ENCODE assay signal across 10 mouse cellular contexts in the genomic region with DNA sequence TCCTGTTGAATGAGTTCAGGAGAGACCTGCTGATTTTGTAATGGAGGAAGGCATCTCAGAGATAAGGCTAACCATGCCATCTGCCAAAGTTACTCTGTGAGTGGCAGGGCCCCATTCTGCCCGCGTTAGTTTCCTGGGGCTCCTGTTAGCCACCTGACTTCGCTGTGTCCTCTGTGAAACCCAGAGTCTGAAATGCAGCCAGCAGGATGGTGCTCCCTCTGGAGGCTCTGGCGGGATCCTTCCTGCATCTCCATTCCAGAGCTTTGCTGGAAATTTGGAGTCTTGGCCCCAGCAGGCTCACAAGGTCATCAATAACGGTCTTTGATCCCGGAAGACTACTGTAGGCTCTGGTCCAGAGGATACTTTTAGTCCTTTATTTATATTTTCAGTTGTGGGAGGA. TPM values are rescaled to one million over a fixed set of nuclear protein-coding genes. Genes with fewer than 3 reads are reported as not detected.
A peak's percentile ranks its signal among the peaks of the same experiment; 100 is the strongest.
DNase-seq lines count a peak whose midpoint lies in the region; ATAC-seq and TF ChIP-seq lines count a peak whose summit lies in the region.
"Had no signal": no experiment of that assay in that cellular context is flagged by ENCODE, and none has a peak within 500 bp of the region (broad histone marks: within the 10 kb centered on the region; RNA-seq: fewer than 3 reads in every experiment).

No protein-coding gene starts in this region.

- TF ChIP-seq POLR2A in thymus, adult 2 months (IDR thresholded peaks at IDR 0.05; ENCODE audit: control insufficient read depth, extremely low read depth, insufficient read depth, low read length, poor library complexity) = no peak

- TF ChIP-seq CTCF in intestine, postnatal 0 days (IDR thresholded peaks at IDR 0.05; ENCODE audit: low read depth) = peak; percentile 75
- TF ChIP-seq CTCF in thymus, adult 2 months (IDR thresholded peaks at IDR 0.05; ENCODE audit: borderline replicate concordance, control insufficient read depth, extremely low read depth, insufficient read depth, low read length, poor library complexity) = no peak

- H3K27me3 ChIP-seq in intestine, embryonic 16.5 days (replicated peaks; ENCODE audit: control insufficient read depth, insufficient read depth, low read length) = no peaks in the 10 kb centered on the region
- no peaks in the 10 kb centered on the region for H3K27me3 ChIP-seq in intestine, embryonic 15.5 days (replicated peaks)
- H3K27me3 ChIP-seq in intestine, postnatal 0 days (replicated peaks; ENCODE audit: control insufficient read depth, insufficient read depth, low read length) = no peaks in the 10 kb centered on the region
- no peaks in the 10 kb centered on the region for H3K27me3 ChIP-seq in thymus, adult 2 months (ENCODE audit: control insufficient read depth, insufficient read depth, low read length)
- H3K27me3 ChIP-seq in midbrain, embryonic 11.5 days (ENCODE audit: control insufficient read depth, insufficient read depth, low read length) = no peaks in the 10 kb centered on the region
- H3K27me3 ChIP-seq: liver, embryonic 13.5 days had no signal

- H3K4me2 ChIP-seq in intestine, embryonic 16.5 days (ENCODE audit: low read depth, low read length) = no peak overlapping the region
- no peak overlapping the region for H3K4me2 ChIP-seq in intestine, embryonic 15.5 days (replicated peaks)
- no peak overlapping the region for H3K4me2 ChIP-seq in intestine, postnatal 0 days (replicated peaks; ENCODE audit: low read depth)
- H3K4me2 ChIP-seq in midbrain, embryonic 11.5 days = no peak overlapping the region
- H3K4me2 ChIP-seq: liver, embryonic 13.5 days had no signal

- DNase-seq in ES-E14 (ENCODE audit: low read depth, low spot score) = no peak
- peak; percentile 56 for DNase-seq in brain, adult 2 months (ENCODE audit: low read depth, low spot score)
- DNase-seq in thymus, adult 2 months = no peak
- DNase-seq in thymus, postnatal 36 days = no peak
- no peak for DNase-seq in midbrain, embryonic 11.5 days (ENCODE audit: low spot score, missing footprints)
- DNase-seq: liver, embryonic 13.5 days had no signal

- 0 out of 2 replicates have a peak, but pooled peaks cover 2% of the 10 kb centered on the region for H3K9me3 ChIP-seq in intestine, embryonic 16.5 days (ENCODE audit: control insufficient read depth, low read length)
- H3K9me3 ChIP-seq in intestine, embryonic 15.5 days = no peaks in the 10 kb centered on the region
- no peaks in the 10 kb centered on the region for H3K9me3 ChIP-seq in ES-E14 (ENCODE audit: control insufficient read depth, insufficient read depth, low read depth, low read length)
- no peaks in the 10 kb centered on the region for H3K9me3 ChIP-seq in intestine, postnatal 0 days (ENCODE audit: control insufficient read depth)
- no peaks in the 10 kb centered on the region for H3K9me3 ChIP-seq in midbrain, embryonic 11.5 days (ENCODE audit: control insufficient read depth, low read length)
- H3K9me3 ChIP-seq: liver, embryonic 13.5 days had no signal

- 0 out of 2 replicates have a peak overlapping the region, but pooled peaks have one; percentile 14 for H3K27ac ChIP-seq in intestine, embryonic 16.5 days (ENCODE audit: low read length)
- H3K27ac ChIP-seq in intestine, embryonic 15.5 days = no peak overlapping the region
- no peak overlapping the region for H3K27ac ChIP-seq in ES-E14 (ENCODE audit: insufficient read depth, low read depth, low read length, poor library complexity, severe bottlenecking)
- H3K27ac ChIP-seq in intestine, postnatal 0 days (ENCODE audit: low read depth, low read length) = no peak overlapping the region
- no peak overlapping the region for H3K27ac ChIP-seq in thymus, adult 2 months (ENCODE audit: control insufficient read depth, insufficient read depth, low read length)
- H3K27ac ChIP-seq in midbrain, embryonic 11.5 days (ENCODE audit: low read depth, low read length) = no peak overlapping the region
- H3K27ac ChIP-seq: liver, embryonic 13.5 days had no signal

- in situ Hi-C loops in ES-E14 (cut with MboI; ENCODE audit: low sequenced_read_pairs in 2 of 2, unreplicated experiment in 2 of 2) = no loop called here

- H3K9ac ChIP-seq in intestine, embryonic 16.5 days (ENCODE audit: low read depth, low read length) = peak overlapping the region; percentile 21; the same call in 1 of the 2 replicates
- H3K9ac ChIP-seq in intestine, embryonic 15.5 days = no peak overlapping the region
- H3K9ac ChIP-seq in ES-E14 (ENCODE audit: insufficient read depth, low read depth, low read length, poor library complexity, severe bottlenecking) = peak overlapping the region; percentile 53; the same call in 1 of the 2 replicates
- no peak overlapping the region for H3K9ac ChIP-seq in intestine, postnatal 0 days (ENCODE audit: low read depth, low read length)
- H3K9ac ChIP-seq in midbrain, embryonic 11.5 days (ENCODE audit: low read length) = no peak overlapping the region
- H3K9ac ChIP-seq: liver, embryonic 13.5 days had no signal

- 0 out of 2 replicates have a peak, but pooled peaks cover 2% of the 10 kb centered on the region for H3K36me3 ChIP-seq in intestine, embryonic 16.5 days (ENCODE audit: control insufficient read depth, insufficient read depth, low read length)
- no peaks in the 10 kb centered on the region for H3K36me3 ChIP-seq in intestine, embryonic 15.5 days
- no peaks in the 10 kb centered on the region for H3K36me3 ChIP-seq in ES-E14 (ENCODE audit: control insufficient read depth, insufficient read depth, low read length, poor library complexity, severe bottlenecking)
- no peaks in the 10 kb centered on the region for H3K36me3 ChIP-seq in intestine, postnatal 0 days (ENCODE audit: control insufficient read depth, insufficient read depth)
- H3K36me3 ChIP-seq in thymus, adult 2 months (ENCODE audit: control insufficient read depth, insufficient read depth, low read length) = peaks cover 3% of the 10 kb centered on the region; the same call in 1 of the 2 replicates
- no peaks in the 10 kb centered on the region for H3K36me3 ChIP-seq in midbrain, embryonic 11.5 days (ENCODE audit: control insufficient read depth, insufficient read depth, low read length)

- no peak for ATAC-seq in intestine, embryonic 16.5 days
- ATAC-seq in intestine, embryonic 15.5 days = no peak
- ATAC-seq in intestine, postnatal 0 days = peak; percentile 14; the same call in 1 of the 2 replicates
- no peak for ATAC-seq in midbrain, embryonic 11.5 days (ENCODE audit: low FRiP score)

- 14% methylated on average over 6 of the region's 6 CpGs for WGBS in intestine, embryonic 16.5 days
- 12% methylated on average over 6 of the region's 6 CpGs for WGBS in intestine, embryonic 15.5 days
- 20% methylated on average over 6 of the region's 6 CpGs for WGBS in intestine, postnatal 0 days
- 94% methylated on average over 6 of the region's 6 CpGs for WGBS in thymus, adult 2 months
- WGBS in midbrain, embryonic 11.5 days = 33% methylated on average over 6 of the region's 6 CpGs

- H3K4me1 ChIP-seq in intestine, embryonic 16.5 days (ENCODE audit: control insufficient read depth, insufficient read depth, low read length) = peaks cover 21% of the 10 kb centered on the region
- H3K4me1 ChIP-seq in intestine, embryonic 15.5 days (replicated peaks) = peaks cover 9% of the 10 kb centered on the region; the same call in 1 of the 2 replicates
- peaks cover 0 to 15% of the 10 kb centered on the region in 2 experiments; a peak in 2 of 4 replicates for H3K4me1 ChIP-seq in ES-E14 (ENCODE audit: control insufficient read depth in 2 of 2, insufficient read depth in 2 of 2, low read length in 2 of 2, poor library complexity in 1 of 2)
- H3K4me1 ChIP-seq in intestine, postnatal 0 days (replicated peaks; ENCODE audit: control insufficient read depth, insufficient read depth, low read length) = peaks cover 7% of the 10 kb centered on the region; the same call in 1 of the 2 replicates
- H3K4me1 ChIP-seq in thymus, adult 2 months (replicated peaks; ENCODE audit: control insufficient read depth, insufficient read depth, low read length) = no peaks in the 10 kb centered on the region
- no peaks in the 10 kb centered on the region for H3K4me1 ChIP-seq in midbrain, embryonic 11.5 days (ENCODE audit: control insufficient read depth, insufficient read depth, low read length)

- no peak overlapping the region for H3K4me3 ChIP-seq in intestine, embryonic 16.5 days (ENCODE audit: low read length)
- H3K4me3 ChIP-seq in intestine, embryonic 15.5 days (replicated peaks) = no peak overlapping the region
- peak overlapping the region in 1 of 2 experiments; percentile 32; a peak in 2 of 4 replicates for H3K4me3 ChIP-seq in ES-E14 (ENCODE audit: insufficient read depth in 1 of 2, low read depth in 1 of 2, low read length in 2 of 2, poor library complexity in 1 of 2, severe bottlenecking in 1 of 2)
- no peak overlapping the region for H3K4me3 ChIP-seq in intestine, postnatal 0 days (ENCODE audit: low read depth, low read length)
- no peak overlapping the region for H3K4me3 ChIP-seq in thymus, adult 2 months (ENCODE audit: control insufficient read depth, insufficient read depth, low read length)
- H3K4me3 ChIP-seq in midbrain, embryonic 11.5 days (ENCODE audit: low read depth, low read length) = no peak overlapping the region
- H3K4me3 ChIP-seq: liver, embryonic 13.5 days had no signal

TF ChIP-seq in ES-E14, 5 proteins besides CTCF, POLR2A, EP300 and RAD21:
- TF ChIP-seq ZC3H11A (IDR thresholded peaks at IDR 0.05; ENCODE audit: borderline replicate concordance, low read depth, low read length) (no peak), CHD2 (IDR thresholded peaks at IDR 0.05; ENCODE audit: low read depth, low read length) (no peak), ZNF384 (IDR thresholded peaks at IDR 0.05; ENCODE audit: low read depth, low read length) (no peak), HCFC1 (IDR thresholded peaks at IDR 0.05; ENCODE audit: borderline replicate concordance, insufficient read depth, low read length) (no peak), MAFK (IDR thresholded peaks at IDR 0.05; ENCODE audit: insufficient read depth, low read depth, low read length) (no peak)
TF ChIP-seq in ES-E14: peak in this region for 0.

RNA-seq across cellular contexts. Expression of gene Tmco4, which starts 28.7 kb away (rescaled TPM):
- polyA plus RNA-seq in intestine, embryonic 16.5 days (2015; fragmentation: Nextera tagmentation; extraction: Ambion mirVana) = 16.3 and 17.1 TPM in 2 replicates
- polyA plus RNA-seq in intestine, embryonic 15.5 days (2015; fragmentation: Nextera tagmentation; extraction: Ambion mirVana) = 14.1 and 14.3 TPM in 2 replicates
- 4.7 and 6.4 TPM in 2 replicates for total RNA-seq in ES-E14 (2012; rRNA removed)
- 11.0 and 12.2 TPM in 2 replicates for polyA plus RNA-seq in intestine, postnatal 0 days (2015; fragmentation: Nextera tagmentation; extraction: Ambion mirVana)
- 30.2 and 30.7 TPM in 2 replicates for polyA plus RNA-seq in thymus, adult 2 months (2012; rRNA removed)
- 0.46 and 0.90 TPM in 2 replicates for polyA plus RNA-seq in midbrain, embryonic 11.5 days (2014; fragmentation: Nextera tagmentation; extraction: Ambion mirVana)

RNA-seq across cellular contexts. Expression of gene Rnf186, which starts 34.5 kb away (rescaled TPM):
- 106 and 121 TPM in 2 replicates for polyA plus RNA-seq in intestine, embryonic 16.5 days (2015; fragmentation: Nextera tagmentation; extraction: Ambion mirVana)
- 79.5 and 98.0 TPM in 2 replicates for polyA plus RNA-seq in intestine, embryonic 15.5 days (2015; fragmentation: Nextera tagmentation; extraction: Ambion mirVana)
- total RNA-seq in ES-E14 (2012; rRNA removed) = 0.22 TPM in 1 of 2 replicates, not detected in the other
- 65.2 and 70.7 TPM in 2 replicates for polyA plus RNA-seq in intestine, postnatal 0 days (2015; fragmentation: Nextera tagmentation; extraction: Ambion mirVana)
- polyA plus RNA-seq in thymus, adult 2 months (2012; rRNA removed) = 2.1 and 2.3 TPM in 2 replicates
- polyA plus RNA-seq in midbrain, embryonic 11.5 days (2014; fragmentation: Nextera tagmentation; extraction: Ambion mirVana) = not detected in 2 replicates
- polyA plus RNA-seq: frontal cortex, adult 2 months had no signal

Comparison
In these comparisons a context has a peak if more than half of its experiments do, and no peak if none do; other contexts are left out.
1. H3K9ac ChIP-seq: peak in intestine, embryonic 16.5 days (single experiment) and ES-E14 (single experiment); none in intestine, embryonic 15.5 days (single experiment), intestine, postnatal 0 days (single experiment) and midbrain, embryonic 11.5 days (single experiment).
2. RNA of gene Rnf186, which starts 34.5 kb away (polyA plus RNA-seq): 106 to 121 TPM in intestine, embryonic 16.5 days, 79.5 to 98.0 TPM in intestine, embryonic 15.5 days and 65.2 to 70.7 TPM in intestine, postnatal 0 days; 2.1 to 2.3 TPM in thymus, adult 2 months and not detected in midbrain, embryonic 11.5 days; every median in the first group is over 10 times any median in the second.